Mouse (Mus musculus) CH12.LX (cell line): Measurements from ENCODE around the gene Col4a1. TPM values are rescaled to one million over a fixed set of nuclear protein-coding genes. Genes with fewer than 3 reads are reported as not detected.
A peak's percentile ranks its signal among the peaks of the same experiment; 100 is the strongest.

Experiments
- DNase-seq: peaks from one replicate; pipeline ENCODE4 v3.0.0-alpha.2; 2013; ENCODE audit errors: extremely low read depth
- H3K27ac ChIP-seq: 2 replicates; pipeline ENCODE4 v1.5.1; 2012; ENCODE audit warnings: low read depth, mild to moderate bottlenecking, control low read depth, moderate library complexity; ENCODE audit not compliant: insufficient read depth
- H3K27me3 ChIP-seq: replicated peaks from 2 replicates; pipeline ENCODE3; 2012; ENCODE audit warnings: inconsistent platforms
- H3K36me3 ChIP-seq, 2 experiments: replicated peaks in 1 of 2; 2 replicates each; pipeline versions ENCODE3 to v1.6.1; 2012; ENCODE audit warnings: inconsistent platforms in 1 of 2, low read length in 1 of 2, mild to moderate bottlenecking in 1 of 2, mixed read lengths in 1 of 2, moderate library complexity in 1 of 2; ENCODE audit not compliant: control insufficient read depth in 1 of 2, insufficient read depth in 1 of 2
- H3K4me1 ChIP-seq, 2 experiments: 2 replicates each; pipeline ENCODE4 v1.6.1; 2012; ENCODE audit warnings: inconsistent platforms in 1 of 2, moderate library complexity in 1 of 2; ENCODE audit not compliant: insufficient read depth in 2 of 2, control insufficient read depth in 1 of 2
- H3K4me2 ChIP-seq: 2 replicates; pipeline ENCODE4 v1.6.1; 2012; ENCODE audit warnings: low read depth, mild to moderate bottlenecking, control low read depth; ENCODE audit not compliant: poor library complexity, insufficient read depth, severe bottlenecking
- H3K4me3 ChIP-seq, 3 experiments: fragments of 150-350 bp in 1 of 3; sonication (generic) in 1 of 3; replicated peaks in 1 of 3; 2 replicates each; pipeline versions ENCODE3 to v1.5.1; 2011 to 2012; ENCODE audit warnings: low read depth in 2 of 3, low read length in 2 of 3, mild to moderate bottlenecking in 2 of 3, moderate library complexity in 2 of 3, control low read depth in 1 of 3, improper control_type of control experiment in 1 of 3, inconsistent platforms in 1 of 3, mixed read lengths in 1 of 3; ENCODE audit not compliant: poor library complexity in 1 of 3
- H3K79me2 ChIP-seq: replicated peaks from 2 replicates; pipeline ENCODE4 v1.6.1; 2012; ENCODE audit warnings: mild to moderate bottlenecking, moderate library complexity; ENCODE audit not compliant: control insufficient read depth, poor library complexity, insufficient read depth, severe bottlenecking; ENCODE audit errors: extremely low read depth
- H3K9ac ChIP-seq: 2 replicates; pipeline ENCODE4 v1.6.1; 2012; ENCODE audit warnings: low read depth, mild to moderate bottlenecking, control low read depth, moderate library complexity; ENCODE audit not compliant: insufficient read depth
- H3K9me3 ChIP-seq: replicated peaks from 2 replicates; pipeline ENCODE3; 2012; ENCODE audit warnings: low read length, inconsistent platforms, mixed read lengths
- BHLHE40 ChIP-seq: IDR thresholded peaks from 2 replicates; pipeline ENCODE4 v1.6.1; 2011; ENCODE audit warnings: mild to moderate bottlenecking, low read depth, low read length, improper control_type of control experiment
- CHD1 ChIP-seq: IDR thresholded peaks from 2 replicates; pipeline ENCODE4 v1.6.1; 2012; ENCODE audit warnings: low read depth, low read length, improper control_type of control experiment, inconsistent platforms
- CTCF ChIP-seq, 2 experiments: IDR thresholded peaks in 1 of 2; conservative IDR thresholded peaks in 1 of 2; 2 replicates each; pipeline ENCODE4 v1.5.1; 2011 to 2012; ENCODE audit warnings: low read depth in 2 of 2, low read length in 2 of 2, improper control_type of control experiment in 1 of 2, inconsistent platforms in 1 of 2, mild to moderate bottlenecking in 1 of 2, moderate library complexity in 1 of 2
- E2F4 ChIP-seq: IDR thresholded peaks from 2 replicates; pipeline ENCODE4 v1.6.1; 2011; ENCODE audit warnings: low read depth, low read length, improper control_type of control experiment; ENCODE audit not compliant: insufficient replicate concordance
- ELF1 ChIP-seq: IDR thresholded peaks from 2 replicates; pipeline ENCODE4 v1.6.1; 2014; ENCODE audit warnings: low read depth, mild to moderate bottlenecking, inconsistent platforms, low read length, improper control_type of control experiment
- EP300 ChIP-seq: IDR thresholded peaks from 2 replicates; pipeline ENCODE4 v1.6.1; 2011; ENCODE audit warnings: low read length, improper control_type of control experiment
- GABPA ChIP-seq: IDR thresholded peaks from 2 replicates; pipeline ENCODE4 v1.6.1; 2012; ENCODE audit warnings: low read depth, low read length, improper control_type of control experiment, inconsistent platforms; ENCODE audit not compliant: insufficient replicate concordance
- HCFC1 ChIP-seq: IDR thresholded peaks from 2 replicates; pipeline ENCODE4 v1.6.1; 2012; ENCODE audit warnings: low read depth, mild to moderate bottlenecking, inconsistent platforms, low read length, improper control_type of control experiment
- IRF4 ChIP-seq: IDR thresholded peaks from 2 replicates; pipeline ENCODE4 v1.6.1; 2014; ENCODE audit warnings: low read depth, mild to moderate bottlenecking, inconsistent platforms, low read length, improper control_type of control experiment
- JUN ChIP-seq: IDR thresholded peaks from 2 replicates; pipeline ENCODE4 v1.6.1; 2011; ENCODE audit warnings: low read depth, mild to moderate bottlenecking, low read length, improper control_type of control experiment, moderate library complexity; ENCODE audit not compliant: insufficient read depth
- JUND ChIP-seq: conservative IDR thresholded peaks from 2 replicates; pipeline ENCODE4 v1.6.1; 2011; ENCODE audit warnings: low read depth, low read length, improper control_type of control experiment
- KAT2A ChIP-seq: IDR thresholded peaks from 2 replicates; pipeline ENCODE4 v1.6.1; 2012; ENCODE audit warnings: low read length, improper control_type of control experiment, inconsistent platforms; ENCODE audit not compliant: insufficient replicate concordance
- MAFK ChIP-seq: IDR thresholded peaks from 2 replicates; pipeline ENCODE4 v1.6.1; 2011; ENCODE audit warnings: low read length, improper control_type of control experiment; ENCODE audit not compliant: insufficient replicate concordance
- MYC ChIP-seq: IDR thresholded peaks from 2 replicates; pipeline ENCODE4 v1.6.1; 2011; ENCODE audit warnings: low read depth, mild to moderate bottlenecking, improper control_type of control experiment, low read length
- NRF1 ChIP-seq: IDR thresholded peaks from 2 replicates; pipeline ENCODE4 v1.6.1; 2014; ENCODE audit warnings: low read depth, mild to moderate bottlenecking, inconsistent platforms, low read length, improper control_type of control experiment, moderate library complexity
- PAX5 ChIP-seq: IDR thresholded peaks from 2 replicates; pipeline ENCODE4 v1.6.1; 2012; ENCODE audit warnings: low read length, inconsistent platforms, mixed read lengths
- POLR2AphosphoS2 ChIP-seq: IDR thresholded peaks from 2 replicates; pipeline ENCODE4 v1.6.1; 2011; ENCODE audit warnings: low read depth, low read length, improper control_type of control experiment
- RAD21 ChIP-seq: IDR thresholded peaks from 2 replicates; pipeline ENCODE4 v1.6.1; 2011; ENCODE audit warnings: low read depth, mild to moderate bottlenecking, low read length, improper control_type of control experiment, moderate library complexity
- RCOR1 ChIP-seq: conservative IDR thresholded peaks from 2 replicates; pipeline ENCODE4 v1.6.1; 2012; ENCODE audit warnings: low read depth, mild to moderate bottlenecking, inconsistent platforms, low read length, improper control_type of control experiment
- TBP ChIP-seq: conservative IDR thresholded peaks from 2 replicates; pipeline ENCODE4 v1.6.1; 2011; ENCODE audit warnings: low read depth, low read length, improper control_type of control experiment
- TCF12 ChIP-seq: IDR thresholded peaks from 2 replicates; pipeline ENCODE4 v1.6.1; 2014; ENCODE audit warnings: low read depth, mild to moderate bottlenecking, inconsistent platforms, low read length, improper control_type of control experiment
- USF1 ChIP-seq: IDR thresholded peaks from 2 replicates; pipeline ENCODE4 v1.6.1; 2014; ENCODE audit warnings: low read depth, mild to moderate bottlenecking, inconsistent platforms, low read length, improper control_type of control experiment
- USF2 ChIP-seq: conservative IDR thresholded peaks from 2 replicates; pipeline ENCODE4 v1.6.1; 2011; ENCODE audit warnings: low read depth, low read length, improper control_type of control experiment
- ZKSCAN1 ChIP-seq: IDR thresholded peaks from 2 replicates; pipeline ENCODE4 v1.6.1; 2012; ENCODE audit warnings: low read depth, inconsistent platforms, low read length, improper control_type of control experiment, borderline replicate concordance
- ZNF384 ChIP-seq: IDR thresholded peaks from 2 replicates; pipeline ENCODE4 v1.6.1; 2012; ENCODE audit warnings: low read depth, low read length, improper control_type of control experiment, inconsistent platforms
- dilution Hi-C: fragments of 300-500 bp; cut with MboI; formaldehyde crosslinking; loops from 2 replicates; pipeline ENCODE4 v1.14.3; 2020; ENCODE audit warnings: low sequenced_read_pairs; ENCODE audit not compliant: extremely low pct_unique_long_range_greater_than_20kb, extremely low pct_ligation_motif_present
- in situ Hi-C: fragments of 300-500 bp; cut with MboI; formaldehyde crosslinking; loops from 3 replicates; pipeline ENCODE4 v1.14.3; 2019; ENCODE audit warnings: low sequenced_read_pairs, low pct_ligation_motif_present, low pct_unique_long_range_greater_than_20kb, mixed read lengths
- polyA plus RNA-seq: library from polyadenylated mRNA; unstranded; fragments of >175 nt; gene quantifications from 2 replicates; pipeline ENCODE4 v1.2.1, GENCODE M21; 2012; ENCODE audit warnings: low read depth; ENCODE audit not compliant: insufficient read length
- total RNA-seq, 2 experiments: library from RNA; depleted of rRNA; stranded (reverse); fragments of 300-350 nt in 1 of 2; fragments of >200 nt in 1 of 2; gene quantifications; 2 replicates each; pipeline ENCODE4 v1.2.3; 2012 to 2014

The Col4a1 gene
- total and polyA plus RNA-seq, 3 experiments: 0.04 to 0.27 (median 0.13) TPM

GRCm38 (mm10) chr8:11322724-11323585, 10.3 kb upstream of the Col4a1 start (continued):
- no peak for TF ChIP-seq MYC
- TF ChIP-seq JUN: peak; percentile 71
- no peak for TF ChIP-seq E2F4
- 0 out of 2 replicates have a peak, but pooled peaks have one; percentile 11 for TF ChIP-seq TCF12
- no peak for TF ChIP-seq RAD21
- no peak for TF ChIP-seq USF2

GRCm38 (mm10) chr8:11321841-11322240, 9.2 kb upstream of the Col4a1 start:
- in situ Hi-C loops: no loop called here
- H3K4me3 ChIP-seq: no peak overlapping the region
- dilution Hi-C loops: no loop called here

GRCm38 (mm10) chr8:11319405-11319804, 6.8 kb upstream of the Col4a1 start:
- Histone ChIP-seq H3K4me3 (no peak overlapping the region), H3K4me1 (peaks cover 9 to 32% of the 10 kb centered on the region in 2 experiments), H3K27ac (no peak overlapping the region), H3K9me3 (no peaks in the 10 kb centered on the region), H3K79me2 (no peaks in the 10 kb centered on the region), H3K9ac (no peak overlapping the region), H3K36me3 (no peaks in the 10 kb centered on the region), H3K27me3 (peaks cover 5% of the 10 kb centered on the region), H3K4me2 (no peak overlapping the region)
- in situ Hi-C loops (no loop called here), dilution Hi-C loops (no loop called here)
- no peak for TF ChIP-seq BHLHE40
- no peak for TF ChIP-seq KAT2A
- TF ChIP-seq EP300: no peak
- TF ChIP-seq RAD21: no peak
- TF ChIP-seq USF1: no peak
- no peak for TF ChIP-seq ELF1
- TF ChIP-seq GABPA: no peak
- TF ChIP-seq JUND: no peak
- TF ChIP-seq TBP: no peak
- TF ChIP-seq IRF4: no peak
- TF ChIP-seq HCFC1: no peak
- TF ChIP-seq CTCF (conservative IDR thresholded peaks at IDR 0.05 in 1 of 2, IDR thresholded peaks at IDR 0.05 in 1 of 2; ENCODE audit: low read depth in 2 of 2, low read length in 2 of 2): no peak
- TF ChIP-seq RCOR1: no peak
- TF ChIP-seq NRF1: no peak
- TF ChIP-seq CHD1: no peak
- no peak for TF ChIP-seq ZKSCAN1
- TF ChIP-seq PAX5: no peak
- no peak for TF ChIP-seq POLR2AphosphoS2
- DNase-seq: no peak

More at GRCm38 (mm10) chr8:11321841-11322240, 9.2 kb upstream of the Col4a1 start:
- Histone ChIP-seq H3K4me1 (peaks cover 9 to 24% of the 10 kb centered on the region in 2 experiments), H3K9me3 (no peaks in the 10 kb centered on the region), H3K36me3 (no peaks in the 10 kb centered on the region), H3K27me3 (peaks cover 3% of the 10 kb centered on the region), H3K27ac (no peak overlapping the region), H3K9ac (no peak overlapping the region), H3K79me2 (no peaks in the 10 kb centered on the region), H3K4me2 (no peak overlapping the region)
- no peak for TF ChIP-seq POLR2AphosphoS2
- no peak for TF ChIP-seq NRF1
- TF ChIP-seq ZNF384: no peak
- no peak for TF ChIP-seq ELF1
- TF ChIP-seq MYC: no peak
- no peak for TF ChIP-seq JUND
- TF ChIP-seq MAFK: no peak
- no peak for TF ChIP-seq JUN
- TF ChIP-seq TCF12: no peak
- TF ChIP-seq USF1: no peak
- no peak for DNase-seq
